ENCODE assay signal across 15 mouse cellular contexts in genomic region chr9:13891888-13892287, GRCm38 (mm10).
DNase-seq lines count a peak whose midpoint lies in the region; ATAC-seq and TF ChIP-seq lines count a peak whose summit lies in the region.
"Had no signal": no experiment of that assay in that cellular context is flagged by ENCODE, and none has a peak within 500 bp of the region (broad histone marks: within the 10 kb centered on the region; RNA-seq: fewer than 3 reads in every experiment).

No protein-coding gene starts in this region.

- no peaks in the 10 kb centered on the region for H3K9me3 ChIP-seq in hindbrain, embryonic 11.5 days (ENCODE audit: control insufficient read depth, low read length)
- peaks cover 4% of the 10 kb centered on the region; the same call in 1 of the 2 replicates for H3K9me3 ChIP-seq in hindbrain, embryonic 14.5 days (ENCODE audit: control insufficient read depth, low read length)
- H3K9me3 ChIP-seq in midbrain, postnatal 0 days (ENCODE audit: low read length), result no peaks in the 10 kb centered on the region
- no peaks in the 10 kb centered on the region for H3K9me3 ChIP-seq in midbrain, embryonic 14.5 days (ENCODE audit: control insufficient read depth, low read length)
- H3K9me3 ChIP-seq: limb, embryonic 15.5 days had no signal

- no peak overlapping the region for H3K4me2 ChIP-seq in hindbrain, embryonic 11.5 days (replicated peaks; ENCODE audit: low read depth, low read length)
- H3K4me2 ChIP-seq in hindbrain, embryonic 14.5 days (replicated peaks), result no peak overlapping the region
- H3K4me2 ChIP-seq in midbrain, postnatal 0 days (ENCODE audit: low read depth, low read length, poor library complexity, severe bottlenecking), result no peak overlapping the region
- no peak overlapping the region for H3K4me2 ChIP-seq in midbrain, embryonic 14.5 days (ENCODE audit: low read length)
- H3K4me2 ChIP-seq: limb, embryonic 15.5 days had no signal

- H3K27ac ChIP-seq in hindbrain, embryonic 11.5 days (ENCODE audit: low read depth, low read length), result no peak overlapping the region
- H3K27ac ChIP-seq in hindbrain, embryonic 14.5 days, result no peak overlapping the region
- no peak overlapping the region for H3K27ac ChIP-seq in midbrain, postnatal 0 days (ENCODE audit: low read depth, low read length)
- no peak overlapping the region for H3K27ac ChIP-seq in midbrain, embryonic 14.5 days (replicated peaks; ENCODE audit: low read depth, low read length)
- H3K27ac ChIP-seq: forebrain, embryonic 10.5 days; heart, embryonic 10.5 days; hindbrain, embryonic 10.5 days; limb, embryonic 15.5 days had no signal

- H3K9ac ChIP-seq in hindbrain, embryonic 11.5 days (ENCODE audit: low read depth, low read length), result no peak overlapping the region
- H3K9ac ChIP-seq in hindbrain, embryonic 14.5 days, result no peak overlapping the region
- no peak overlapping the region for H3K9ac ChIP-seq in midbrain, postnatal 0 days (replicated peaks; ENCODE audit: low read length, poor library complexity, severe bottlenecking)
- H3K9ac ChIP-seq in midbrain, embryonic 14.5 days (replicated peaks; ENCODE audit: low read length), result no peak overlapping the region
- H3K9ac ChIP-seq: limb, embryonic 15.5 days had no signal

- peak; percentile 10 for DNase-seq in hindbrain, embryonic 11.5 days (ENCODE audit: low spot score)
- DNase-seq in hindbrain, embryonic 14.5 days (ENCODE audit: low spot score), result no peak
- DNase-seq in midbrain, postnatal 0 days (ENCODE audit: low spot score), result no peak
- DNase-seq in midbrain, embryonic 14.5 days, result no peak
- DNase-seq in R1 (ENCODE audit: low read depth, low spot score), result peak; percentile 32
- DNase-seq in splenic B cell, adult 2 months (ENCODE audit: low read depth, low spot score), result peak; percentile 20
- no peak for DNase-seq in right cerebral cortex, postnatal 36 days (ENCODE audit: low spot score in 2 of 2)
- DNase-seq in left cerebral cortex, postnatal 25 days (ENCODE audit: low spot score in 2 of 2), result no peak
- DNase-seq: adrenal gland, postnatal 10 days; cerebellum, adult 11 months had no signal

- peak; percentile 48 for TF ChIP-seq CTCF in midbrain, postnatal 0 days (IDR thresholded peaks at IDR 0.05)

- WGBS in hindbrain, embryonic 11.5 days, result 95% methylated on average over 6 of the region's 6 CpGs
- 96% methylated on average over 6 of the region's 6 CpGs for WGBS in hindbrain, embryonic 14.5 days
- WGBS in midbrain, postnatal 0 days, result 89% methylated on average over 6 of the region's 6 CpGs
- 89% methylated on average over 6 of the region's 6 CpGs for WGBS in midbrain, embryonic 14.5 days

- H3K4me3 ChIP-seq in hindbrain, embryonic 11.5 days (ENCODE audit: low read depth, low read length), result no peak overlapping the region
- H3K4me3 ChIP-seq in hindbrain, embryonic 14.5 days (replicated peaks; ENCODE audit: low read length), result no peak overlapping the region
- no peak overlapping the region for H3K4me3 ChIP-seq in midbrain, postnatal 0 days (ENCODE audit: low read depth, low read length)
- H3K4me3 ChIP-seq in midbrain, embryonic 14.5 days (replicated peaks; ENCODE audit: low read depth, low read length), result no peak overlapping the region
- H3K4me3 ChIP-seq: forebrain, embryonic 10.5 days; heart, embryonic 10.5 days; hindbrain, embryonic 10.5 days; limb, embryonic 15.5 days; megakaryocyte, embryonic 14.5 days had no signal

- no peaks in the 10 kb centered on the region for H3K36me3 ChIP-seq in hindbrain, embryonic 11.5 days (ENCODE audit: control insufficient read depth, insufficient read depth, low read length)
- no peaks in the 10 kb centered on the region for H3K36me3 ChIP-seq in hindbrain, embryonic 14.5 days (replicated peaks; ENCODE audit: control insufficient read depth, insufficient read depth)
- H3K36me3 ChIP-seq in midbrain, postnatal 0 days (ENCODE audit: insufficient read depth, low read length), result no peaks in the 10 kb centered on the region
- H3K36me3 ChIP-seq in midbrain, embryonic 14.5 days (ENCODE audit: control insufficient read depth, insufficient read depth, low read length), result no peaks in the 10 kb centered on the region
- H3K36me3 ChIP-seq in splenic B cell, adult 2 months (ENCODE audit: control insufficient read depth, insufficient read depth, low read length, poor library complexity, severe bottlenecking), result no peaks in the 10 kb centered on the region
- H3K36me3 ChIP-seq: forebrain, embryonic 10.5 days; heart, embryonic 10.5 days; hindbrain, embryonic 10.5 days; limb, embryonic 15.5 days had no signal

- H3K27me3 ChIP-seq in hindbrain, embryonic 11.5 days (ENCODE audit: control insufficient read depth, insufficient read depth, low read length), result no peaks in the 10 kb centered on the region
- no peaks in the 10 kb centered on the region for H3K27me3 ChIP-seq in hindbrain, embryonic 14.5 days (ENCODE audit: control insufficient read depth, insufficient read depth, low read length)
- H3K27me3 ChIP-seq in midbrain, postnatal 0 days (ENCODE audit: insufficient read depth, low read length), result no peaks in the 10 kb centered on the region
- H3K27me3 ChIP-seq in midbrain, embryonic 14.5 days (ENCODE audit: control insufficient read depth, insufficient read depth, low read length), result no peaks in the 10 kb centered on the region
- no peaks in the 10 kb centered on the region for H3K27me3 ChIP-seq in splenic B cell, adult 2 months (ENCODE audit: control insufficient read depth, insufficient read depth, low read length, poor library complexity, severe bottlenecking)
- H3K27me3 ChIP-seq: limb, embryonic 15.5 days had no signal

- no peaks in the 10 kb centered on the region for H3K4me1 ChIP-seq in hindbrain, embryonic 11.5 days (replicated peaks; ENCODE audit: control insufficient read depth, insufficient read depth, low read length)
- H3K4me1 ChIP-seq in hindbrain, embryonic 14.5 days (replicated peaks; ENCODE audit: control insufficient read depth, insufficient read depth, low read length), result peaks cover 10% of the 10 kb centered on the region; the same call in 1 of the 2 replicates
- peaks cover 3% of the 10 kb centered on the region; the same call in 1 of the 2 replicates for H3K4me1 ChIP-seq in midbrain, postnatal 0 days (ENCODE audit: insufficient read depth, low read length)
- peaks cover 15% of the 10 kb centered on the region; the same call in 1 of the 2 replicates for H3K4me1 ChIP-seq in midbrain, embryonic 14.5 days (ENCODE audit: control insufficient read depth, insufficient read depth, low read length)
- H3K4me1 ChIP-seq: heart, embryonic 10.5 days; hindbrain, embryonic 10.5 days had no signal

- no peak for ATAC-seq in hindbrain, embryonic 11.5 days (ENCODE audit: low FRiP score)
- ATAC-seq in hindbrain, embryonic 14.5 days (ENCODE audit: low FRiP score), result no peak
- no peak for ATAC-seq in midbrain, postnatal 0 days (ENCODE audit: low FRiP score)
- ATAC-seq in midbrain, embryonic 14.5 days (ENCODE audit: low FRiP score, low TSS enrichment), result no peak

- intact Hi-C loops in left cerebral cortex, postnatal 25 days (cut with DNase I), result no loop called here

Comparison
In these comparisons a context has a peak if more than half of its experiments do, and no peak if none do; other contexts are left out.
1. DNase-seq: peak in hindbrain, embryonic 11.5 days (single experiment), R1 (single experiment) and splenic B cell, adult 2 months (single experiment); none in hindbrain, embryonic 14.5 days (single experiment), midbrain, postnatal 0 days (single experiment), midbrain, embryonic 14.5 days (single experiment), right cerebral cortex, postnatal 36 days (0 of 2) and left cerebral cortex, postnatal 25 days (0 of 2).